Mouse (Mus musculus): ENCODE measurements at regions not wholly inside any gene's neighbourhood (a gene's known extent, or its start where the extent isn't known, plus 50 kb on each side); places are given as distances from the start of the nearest gene placed in this dataset.
"Not testable (repeated sequence)": the region's sequence is repeated elsewhere in the genome, so short reads cannot be mapped to it uniquely, and the experiment has no call there.

DNA sequence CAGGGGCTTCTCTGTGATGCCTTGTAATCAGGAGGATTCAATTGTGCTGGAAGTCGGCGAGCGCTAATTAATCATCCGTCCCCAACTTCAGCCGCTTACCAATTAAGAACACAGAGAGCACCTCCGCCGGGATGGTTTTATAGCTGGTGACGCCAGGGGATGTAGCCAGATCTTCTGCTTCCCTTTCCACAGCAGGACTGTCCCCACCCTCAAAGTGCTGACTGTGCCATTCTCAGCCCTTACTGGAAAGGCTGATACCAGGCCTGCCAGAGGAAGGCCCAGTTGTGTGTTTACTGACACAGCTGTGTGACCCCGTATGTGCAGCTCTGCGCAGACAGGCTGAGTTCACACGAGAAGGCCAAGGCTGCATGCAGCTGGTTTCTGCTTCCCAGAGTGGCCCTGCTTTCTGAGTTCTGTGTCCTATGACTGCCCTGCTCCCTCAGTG lies 59.9 kb upstream of the Bend4 start:
- no peak for DNase-seq (ENCODE audit: low spot score)

DNA sequence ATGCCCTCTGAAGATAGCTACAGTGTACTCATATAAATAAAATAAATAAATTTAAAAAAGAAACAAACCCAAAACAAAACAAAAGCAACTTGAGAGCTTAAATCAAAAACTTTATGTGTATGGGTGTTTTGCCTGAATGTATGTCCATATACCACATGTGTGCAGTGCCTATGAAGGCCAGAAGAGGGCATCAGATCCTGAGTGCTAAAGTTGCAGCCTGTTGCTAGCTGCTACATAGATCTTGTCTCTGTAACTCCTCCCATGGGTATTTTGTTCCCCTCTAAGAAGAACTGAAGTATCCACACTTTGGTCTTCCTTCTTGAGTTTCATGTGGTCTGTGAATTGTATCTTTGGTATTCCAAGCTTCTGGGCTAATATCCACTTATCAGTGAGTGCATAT lies 62.6 kb upstream of the Bend4 start:
- DNase-seq (ENCODE audit: low spot score) = not testable (repeated sequence)

DNA sequence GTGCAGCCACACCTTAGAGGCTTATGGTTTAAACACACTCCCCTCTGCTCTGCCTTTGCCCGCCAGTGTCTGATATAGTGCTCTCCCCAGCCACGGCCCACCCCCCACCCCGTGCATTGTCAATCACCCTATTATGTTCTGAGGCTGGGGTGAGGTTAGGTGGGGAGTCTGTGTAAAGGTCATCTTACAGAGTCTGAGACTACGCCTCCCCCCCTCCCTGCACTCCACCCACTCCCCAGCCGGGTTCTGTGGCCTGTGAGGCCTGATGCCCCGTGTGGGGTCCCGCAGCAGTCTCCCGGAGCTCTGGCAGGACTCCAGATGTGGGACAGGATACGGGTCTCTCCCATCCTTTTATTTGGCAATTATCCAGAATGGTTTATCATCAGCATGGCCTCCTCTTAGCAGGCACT lies 64.8 kb upstream of the Bend4 start:
- DNase-seq (ENCODE audit: low spot score) = no peak

DNA sequence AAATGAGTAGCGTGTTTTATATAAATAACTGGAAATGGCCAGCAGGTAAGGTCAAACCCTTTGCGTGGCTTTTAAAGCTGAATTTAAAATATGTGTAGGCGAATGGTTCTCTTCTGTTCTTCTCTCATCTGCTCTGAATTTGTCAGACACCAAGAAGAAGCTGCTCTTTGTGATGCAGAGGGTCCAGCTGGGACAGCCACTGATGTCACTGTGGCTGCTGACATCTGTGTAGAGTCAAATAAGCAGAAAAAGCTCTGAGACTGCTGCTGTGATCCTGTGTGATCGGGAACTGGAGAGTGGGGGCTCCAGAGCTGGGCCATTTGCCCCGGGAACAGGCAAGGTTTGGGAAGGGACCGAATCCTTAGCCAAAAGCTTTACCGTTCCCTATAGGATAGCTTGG lies 68.6 kb upstream of the Bend4 start:
- no peak for DNase-seq (ENCODE audit: low spot score)

DNA sequence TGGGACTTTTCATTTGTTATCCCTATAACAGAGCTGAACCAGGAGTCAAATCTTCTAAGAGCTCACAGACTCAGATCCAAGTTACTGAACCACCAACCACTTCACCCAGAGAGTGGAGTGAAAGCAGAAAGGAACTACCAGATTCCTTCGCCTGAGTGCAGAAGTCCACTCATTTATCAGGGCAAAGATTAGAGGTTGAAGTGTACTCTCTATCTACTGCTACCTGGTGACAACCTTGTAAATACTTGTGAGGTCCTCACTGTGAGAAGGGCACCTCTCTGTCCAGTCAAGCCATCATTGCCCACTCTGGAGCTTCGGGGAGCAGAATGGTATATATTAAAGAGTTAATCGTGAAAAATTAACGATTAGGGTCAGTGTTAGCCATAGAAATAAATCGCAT lies 87.4 kb upstream of the Shisa3 start:
- DNase-seq (ENCODE audit: low spot score) = no peak

DNA sequence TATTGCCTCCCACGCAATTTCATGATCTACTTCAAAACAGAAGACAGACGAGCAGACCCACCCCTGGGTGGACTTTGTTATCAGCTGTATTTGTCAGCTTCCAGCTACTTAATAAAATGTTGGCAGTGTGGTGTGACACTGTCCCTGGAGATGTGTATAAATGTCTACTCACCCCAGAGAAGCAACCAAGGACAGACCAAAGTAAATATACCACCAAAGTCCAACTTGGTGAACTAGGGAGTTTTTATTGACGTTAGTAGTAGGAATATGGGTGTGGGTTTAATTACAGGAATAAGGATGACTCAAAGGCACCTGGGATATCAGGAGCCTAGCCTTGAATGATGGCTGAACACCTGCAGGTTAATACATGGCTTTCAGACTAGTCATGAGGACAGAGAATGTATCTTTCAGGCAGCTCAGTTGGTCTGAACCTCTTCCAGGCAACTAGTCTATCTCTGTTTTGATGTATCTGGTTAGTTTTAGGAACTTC lies 86.2 kb upstream of the Shisa3 start:
- DNase-seq (ENCODE audit: low spot score) = no peak

DNA sequence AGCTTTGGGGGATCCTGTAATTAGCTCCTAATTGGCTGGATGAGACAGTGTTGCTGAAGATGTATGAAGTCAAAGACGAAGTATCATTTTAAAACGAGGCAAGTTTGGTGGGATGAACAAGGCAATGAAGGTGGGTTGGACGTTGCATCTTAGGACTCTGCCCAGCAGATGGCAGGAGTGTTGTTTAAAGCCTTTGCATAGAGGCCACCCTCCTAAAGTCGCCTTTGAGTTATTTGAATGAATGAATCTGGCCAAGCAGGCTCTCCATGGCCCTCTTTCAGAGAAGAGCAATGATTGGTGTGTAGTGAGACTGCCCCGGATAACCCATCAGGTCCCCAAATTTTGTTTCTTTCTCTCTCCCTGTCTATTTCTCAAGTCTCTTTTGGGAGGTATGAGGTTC lies 77.5 kb upstream of the Shisa3 start:
- DNase-seq (ENCODE audit: low spot score) = no peak

DNA sequence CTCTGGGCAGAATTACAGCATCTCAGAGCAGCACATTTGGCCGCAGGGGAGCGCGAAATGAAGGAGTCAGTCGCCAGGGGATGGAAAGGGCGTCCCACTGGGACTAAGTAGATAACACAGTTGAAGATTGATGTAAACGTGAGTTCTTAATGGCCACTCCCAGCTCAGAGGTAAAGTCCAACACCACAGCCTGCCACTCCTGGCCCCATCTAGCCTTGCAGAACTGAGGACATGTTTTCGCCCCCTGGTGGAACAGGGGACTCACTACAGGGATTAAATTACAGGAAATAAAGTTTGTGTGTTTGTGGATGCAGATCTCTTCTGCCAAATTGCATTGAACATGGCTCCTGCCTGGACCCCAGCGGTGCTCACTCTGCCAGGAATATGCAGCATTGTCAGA lies 76.7 kb upstream of the Shisa3 start:
- no peak for DNase-seq (ENCODE audit: low spot score)

DNA sequence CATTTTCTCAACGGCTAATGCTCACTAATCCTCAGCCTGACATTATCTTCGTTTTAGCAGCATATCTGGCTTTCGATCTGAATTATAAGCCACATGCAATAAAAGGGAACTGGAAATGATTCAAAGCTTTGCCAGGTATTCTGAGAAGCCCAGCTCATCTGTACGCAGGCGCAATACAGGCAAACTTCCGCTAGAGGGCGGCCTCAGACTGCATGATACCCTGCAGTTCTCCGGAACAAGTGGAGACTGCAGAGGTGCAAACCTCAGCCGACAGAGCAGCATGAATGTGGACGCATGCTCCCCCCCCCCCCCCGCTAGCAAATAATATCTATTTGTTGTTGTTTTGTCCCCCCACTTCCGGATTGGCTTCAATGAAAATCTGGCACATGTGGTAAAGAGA lies 75.3 kb upstream of the Shisa3 start:
- DNase-seq (ENCODE audit: low spot score) = peak; percentile 81

DNA sequence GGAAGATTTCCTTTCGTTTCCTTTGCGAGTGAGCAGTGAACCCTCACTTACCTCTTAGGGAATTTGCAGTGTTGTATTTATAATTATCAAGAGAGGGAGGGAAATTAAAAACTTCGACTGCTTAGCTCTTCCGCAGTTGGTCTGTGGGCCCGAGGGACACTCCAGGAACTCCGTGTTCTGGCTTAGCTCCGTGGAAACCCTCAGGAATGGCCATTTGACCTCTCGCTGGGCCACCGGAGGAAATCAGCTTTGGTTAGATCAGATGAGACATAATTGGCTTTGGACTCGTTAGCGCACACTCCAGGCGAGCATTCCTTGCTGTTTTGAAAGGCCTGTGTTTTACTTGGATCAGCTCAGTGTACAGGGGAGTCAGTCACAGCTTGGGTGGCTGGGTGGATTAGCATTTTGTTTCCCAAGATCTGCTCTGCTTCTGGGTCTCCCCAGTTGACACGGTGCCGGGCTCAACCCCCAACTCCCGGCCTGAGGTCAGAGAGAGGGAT lies 74.9 kb upstream of the Shisa3 start:
- peak; percentile 66 for DNase-seq (ENCODE audit: low spot score)

DNA sequence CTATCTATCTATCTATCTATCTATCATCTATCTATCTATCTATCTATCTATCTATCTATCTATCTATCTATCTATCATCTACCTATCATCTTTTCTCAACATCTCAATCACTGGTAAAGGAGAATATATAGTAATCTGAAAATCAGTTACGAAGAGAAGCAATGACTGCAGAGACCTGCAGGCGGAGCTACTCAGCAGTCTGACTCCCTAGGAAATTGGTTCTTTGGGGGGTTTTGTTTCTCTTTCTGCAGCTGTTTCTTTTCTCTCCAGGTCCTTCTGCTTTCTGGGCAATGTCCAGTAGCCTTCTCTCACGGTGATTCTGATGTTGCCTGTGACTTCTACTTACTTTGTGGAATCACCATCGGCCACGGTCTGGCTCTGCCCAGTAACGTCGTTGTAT lies 73.6 kb upstream of the Shisa3 start:
- DNase-seq (ENCODE audit: low spot score) = no peak

DNA sequence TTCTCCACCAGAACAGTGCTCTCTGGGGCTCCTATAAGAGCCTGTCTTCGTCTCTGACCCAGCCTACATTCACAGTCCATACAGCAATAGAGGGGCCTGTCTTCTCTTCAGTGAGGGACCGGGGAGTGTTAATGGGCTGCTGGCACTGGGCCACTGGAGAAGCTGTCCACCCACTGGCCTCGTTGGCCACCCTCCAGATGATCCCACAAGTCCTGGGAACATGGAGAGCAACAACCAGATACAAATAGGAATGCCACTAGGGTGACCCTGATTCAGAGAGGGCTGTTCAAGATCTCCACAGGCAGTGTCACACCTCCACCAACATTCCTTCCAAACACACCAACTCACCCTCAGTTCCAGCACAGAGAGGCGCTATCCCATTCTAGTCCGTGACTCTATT lies 69.7 kb upstream of the Shisa3 start:
- no peak for DNase-seq (ENCODE audit: low spot score)

DNA sequence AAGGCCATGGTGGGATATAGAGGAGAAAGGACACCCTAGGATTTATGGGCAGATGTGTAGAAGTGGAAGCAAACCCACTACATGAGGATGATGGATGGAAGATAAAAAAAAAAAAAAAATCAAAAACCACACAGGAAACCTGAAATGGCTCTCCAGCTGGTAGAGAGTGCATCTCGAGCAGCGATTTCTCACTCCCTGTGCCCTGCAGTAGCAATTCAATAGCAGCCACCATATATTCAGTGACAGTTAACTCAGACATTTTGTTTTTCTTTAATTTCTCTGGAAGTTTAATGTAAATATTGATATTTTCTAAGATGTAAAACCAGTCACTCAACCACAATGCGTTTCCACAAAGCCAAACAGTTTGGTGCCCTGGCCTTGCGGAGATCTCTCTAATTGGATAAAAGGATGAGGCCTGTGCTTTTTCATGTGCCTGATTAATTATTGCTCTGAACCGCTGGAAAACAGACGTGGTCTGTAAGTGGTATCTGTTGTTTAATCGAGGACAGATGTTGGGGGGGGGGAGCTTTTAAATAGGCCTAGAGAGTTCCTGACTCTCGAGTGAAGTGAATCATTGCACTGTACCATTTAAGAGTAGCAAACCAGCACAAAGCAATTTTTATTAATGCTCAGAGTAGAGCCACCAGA lies 68.0 kb upstream of the Shisa3 start:
- DNase-seq (ENCODE audit: low spot score) = no peak

DNA sequence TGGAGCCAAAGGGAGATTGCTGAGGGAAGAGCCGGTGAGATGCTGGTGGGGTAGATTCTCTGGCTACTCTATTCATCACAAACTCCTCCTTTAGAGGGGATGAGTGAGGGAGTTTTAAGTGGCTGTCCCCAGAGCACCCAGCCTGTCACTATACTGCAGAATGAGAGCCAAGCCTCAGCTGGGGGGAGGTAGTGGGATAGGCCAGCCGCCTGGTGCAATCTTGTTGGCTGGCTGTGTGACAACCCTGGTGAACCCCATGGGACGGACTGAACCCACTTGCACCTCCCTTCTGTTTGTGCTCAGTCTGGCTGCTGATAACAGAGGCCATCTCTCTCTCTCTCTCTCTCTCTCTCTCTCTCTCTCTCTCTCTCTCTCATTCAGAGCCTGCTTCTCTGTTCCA lies 65.8 kb upstream of the Shisa3 start:
- no peak for DNase-seq (ENCODE audit: low spot score)

DNA sequence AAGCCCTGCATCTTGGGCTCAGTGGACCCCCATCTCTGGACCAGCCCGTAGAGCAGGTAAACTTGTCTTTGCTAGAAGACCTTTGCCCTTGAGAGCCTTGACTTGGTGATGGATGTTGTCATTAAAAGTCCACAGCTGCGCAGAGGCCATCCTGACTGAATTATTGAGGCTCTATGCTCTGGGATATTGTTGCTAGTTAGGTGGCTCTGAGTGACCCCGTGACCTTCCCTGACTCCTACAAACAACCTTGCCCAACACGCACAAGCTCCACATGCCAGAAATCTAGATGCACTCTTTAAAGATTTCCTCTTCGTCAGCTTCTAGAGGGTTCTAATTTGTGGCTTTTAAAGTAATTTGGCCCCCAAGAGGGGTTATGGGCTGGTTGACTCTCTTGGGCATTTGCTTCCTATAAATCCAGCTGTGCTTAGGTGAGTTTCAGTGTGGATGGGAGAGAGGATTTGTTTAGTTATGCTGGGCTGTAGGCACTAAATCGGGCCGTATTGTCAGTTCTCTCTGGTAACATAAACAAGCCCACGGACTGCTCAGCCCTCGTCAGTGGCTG lies 63.6 kb upstream of the Shisa3 start:
- no peak for DNase-seq (ENCODE audit: low spot score)

DNA sequence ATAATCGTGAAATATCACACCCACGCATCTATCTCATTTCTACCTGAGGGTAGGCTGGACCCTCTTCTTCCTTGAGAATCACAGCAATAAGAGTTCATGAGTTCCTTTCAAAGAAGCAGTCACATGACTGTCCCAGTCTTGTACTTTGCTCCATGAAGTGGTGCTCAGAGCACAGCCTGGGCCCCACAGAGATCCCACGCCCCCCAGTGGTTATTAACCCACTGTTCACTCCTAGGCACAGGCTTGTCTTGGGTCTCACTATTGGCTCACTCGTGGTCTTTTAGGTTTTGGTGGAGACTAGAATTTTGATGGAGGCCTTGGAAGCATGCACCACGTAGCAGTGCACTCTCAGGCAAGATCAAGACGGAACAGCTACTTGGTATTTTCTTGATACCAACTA lies 57.4 kb upstream of the Shisa3 start:
- no peak for DNase-seq (ENCODE audit: low spot score)

DNA sequence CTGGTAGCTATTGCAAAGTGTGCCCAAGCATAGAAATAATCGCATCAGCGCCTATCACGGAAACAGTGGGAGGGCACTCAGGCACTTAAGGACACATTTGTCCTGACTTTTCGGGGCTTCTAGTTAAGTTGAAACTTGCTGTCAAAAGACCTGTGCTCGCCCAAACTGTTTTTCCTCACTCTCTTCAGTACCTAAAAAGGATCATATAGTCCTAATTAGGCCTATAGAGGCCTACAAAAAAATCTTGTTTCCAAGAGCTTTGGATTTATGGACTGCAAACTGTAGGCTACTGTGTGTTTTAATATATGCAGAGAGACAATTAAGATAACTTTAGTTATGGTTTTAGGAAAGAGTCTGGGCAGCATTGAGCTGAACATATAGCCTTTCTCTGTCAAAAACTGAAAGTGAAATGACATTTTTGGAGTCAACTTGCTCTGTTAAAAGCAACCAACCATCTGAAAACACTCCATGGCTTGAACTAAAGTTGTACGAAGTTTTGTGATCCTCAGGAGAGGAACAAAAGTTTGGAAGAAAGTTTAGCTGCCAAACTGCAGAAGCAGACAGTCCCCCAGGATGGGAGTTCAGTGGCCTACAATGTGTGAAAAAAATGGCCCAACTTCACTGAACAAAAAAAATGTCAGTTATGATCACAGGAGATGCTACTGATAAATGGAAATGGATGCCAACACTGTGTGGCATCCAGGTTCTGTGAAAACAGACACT lies 55.9 kb upstream of the Shisa3 start:
- no peak for DNase-seq (ENCODE audit: low spot score)

DNA sequence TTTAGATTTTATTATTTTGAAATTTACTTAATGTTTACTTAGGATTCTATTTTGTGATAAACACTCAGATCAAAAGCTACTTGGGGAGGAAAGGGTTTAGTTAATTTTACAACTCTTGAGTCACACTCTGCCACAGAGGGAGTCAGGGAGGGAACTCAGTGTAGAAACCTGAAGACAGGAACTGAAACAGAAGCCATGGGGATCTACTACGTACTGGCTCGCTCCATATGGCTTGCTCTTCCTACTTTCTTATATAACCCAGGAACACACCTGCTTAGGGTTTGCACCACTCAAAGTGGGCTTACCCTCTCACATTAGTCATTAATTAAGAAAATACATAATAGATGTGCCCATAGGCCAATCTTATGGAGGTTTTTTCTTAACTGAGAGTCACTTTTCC lies 54.8 kb upstream of the Shisa3 start:
- no peak for DNase-seq (ENCODE audit: low spot score)
